Mouse (Mus musculus) limb, embryonic 12.5 days (tissue): ENCODE results near the gene Gosr1. TPM values are rescaled to one million over a fixed set of nuclear protein-coding genes. Genes with fewer than 3 reads are reported as not detected.
"Not testable (repeated sequence)": the region's sequence is repeated elsewhere in the genome, so short reads cannot be mapped to it uniquely, and the experiment has no call there.

Source experiments
- ATAC-seq: fragments of 200-750 bp; cut with Nextera tagmentation; 2 replicates; pipeline ENCODE4 v1.8.0; 2017; ENCODE audit warnings: low read depth, moderate TSS enrichment; ENCODE audit not compliant: insufficient number of reproducible peaks, insufficient read depth, low FRiP score, low TSS enrichment
- H3K27ac ChIP-seq: fragments of 300-500 bp; sonication (generic); 2 replicates; pipeline ENCODE4 v1.5.1; 2016; ENCODE audit warnings: mild to moderate bottlenecking, moderate library complexity
- H3K27me3 ChIP-seq: fragments of 300-500 bp; sonication (generic); 2 replicates; pipeline ENCODE4 v1.6.1; 2016; ENCODE audit warnings: mild to moderate bottlenecking, moderate library complexity
- H3K36me3 ChIP-seq: fragments of 300-500 bp; sonication (generic); 2 replicates; pipeline ENCODE4 v1.6.1; 2016; ENCODE audit warnings: mild to moderate bottlenecking, moderate library complexity
- H3K4me1 ChIP-seq: fragments of 300-500 bp; sonication (generic); replicated peaks from 2 replicates; pipeline ENCODE4 v1.6.1; 2016
- H3K4me2 ChIP-seq: fragments of 300-500 bp; sonication (generic); 2 replicates; pipeline ENCODE4 v1.6.1; 2016; ENCODE audit warnings: mild to moderate bottlenecking, moderate library complexity
- H3K4me3 ChIP-seq: fragments of 300-500 bp; sonication (generic); replicated peaks from 2 replicates; pipeline ENCODE4 v1.5.1; 2016; ENCODE audit warnings: mild to moderate bottlenecking
- H3K9ac ChIP-seq: fragments of 300-500 bp; sonication (generic); replicated peaks from 2 replicates; pipeline ENCODE4 v1.6.1; 2016; ENCODE audit warnings: mild to moderate bottlenecking, moderate library complexity
- H3K9me3 ChIP-seq: fragments of 300-500 bp; sonication (generic); 2 replicates; pipeline ENCODE4 v1.6.1; 2016; ENCODE audit warnings: mild to moderate bottlenecking, moderate library complexity
- WGBS: fragments of 180-500 bp; shearing (Covaris S2); methylation state at CpG from one replicate; pipeline ENCODE4 v1.1.7; 2016; 5-methylcytosine and 5-hydroxymethylcytosine counted together
- polyA plus RNA-seq: library from polyadenylated mRNA; unstranded; fragments of >200 nt; fragmentation: Nextera tagmentation; extraction: Ambion mirVana; gene quantifications from 2 replicates; pipeline ENCODE4 v1.2.1, GENCODE M21; 2016

Gene Gosr1
- polyA plus RNA-seq: 23.7 and 25.5 TPM in 2 replicates

- Histone ChIP-seq H3K36me3 (peaks cover 26% of the 10 kb centered on the region), H3K27ac (peak within 1 kb of the TSS; percentile 70; the same call in 1 of the 2 replicates), H3K9me3 (no peaks in the 10 kb centered on the region), H3K4me3 (peak within 1 kb of the TSS; percentile 80), H3K4me2 (peak within 1 kb of the TSS; percentile 75), H3K27me3 (peaks cover 8% of the 10 kb centered on the region; the same call in 1 of the 2 replicates), H3K9ac (peak within 1 kb of the TSS; percentile 91), H3K4me1 (peaks cover 3% of the 10 kb centered on the region; the same call in 1 of the 2 replicates)
- 1% methylated on average over 28 of the region's 28 CpGs for WGBS
- ATAC-seq: peak; percentile 90
Measured at GRCm38 (mm10) chr11:76763053-76763740, at the start of gene Gosr1. Gene Gosr1, minus strand, starts transcription at chr11:76763579.

DNA sequence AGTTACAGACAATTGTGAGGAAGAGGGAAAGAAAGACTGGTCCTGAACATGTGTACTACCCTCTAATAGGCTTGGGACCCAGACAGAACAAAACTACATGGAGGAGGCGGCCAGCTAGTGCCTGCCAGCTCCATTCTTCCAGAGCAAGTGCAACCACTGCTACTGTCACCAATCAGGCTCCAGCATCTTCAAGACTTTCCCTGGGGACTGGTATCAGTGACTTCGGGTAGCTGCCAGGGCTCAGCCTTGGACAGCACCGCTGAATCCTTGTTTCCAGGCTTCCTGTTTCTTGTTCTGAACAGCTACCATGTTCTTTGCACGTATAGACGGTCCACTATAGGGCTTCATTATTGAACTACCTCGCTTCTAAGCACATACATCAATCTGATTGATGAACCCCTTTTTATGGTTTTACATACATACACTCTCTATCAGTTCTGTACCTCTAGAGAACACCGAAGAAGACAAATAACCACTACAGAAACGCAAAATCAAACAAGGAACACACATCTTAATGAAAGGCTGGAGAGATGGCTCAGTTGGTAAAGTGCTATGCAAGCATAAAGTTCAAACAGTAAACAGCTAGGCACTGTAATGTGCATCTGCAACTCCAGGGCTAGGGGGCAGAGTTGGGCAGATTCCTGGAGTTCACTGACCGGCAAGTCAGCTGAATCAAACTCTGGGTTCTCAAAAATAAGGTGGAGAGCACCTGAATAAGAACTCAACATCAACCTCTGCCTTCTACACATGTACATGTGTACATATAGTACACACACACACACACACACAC lies 47.5 kb upstream of the Gosr1 start:
- WGBS: 85% methylated on average over 9 of the region's 9 CpGs

DNA sequence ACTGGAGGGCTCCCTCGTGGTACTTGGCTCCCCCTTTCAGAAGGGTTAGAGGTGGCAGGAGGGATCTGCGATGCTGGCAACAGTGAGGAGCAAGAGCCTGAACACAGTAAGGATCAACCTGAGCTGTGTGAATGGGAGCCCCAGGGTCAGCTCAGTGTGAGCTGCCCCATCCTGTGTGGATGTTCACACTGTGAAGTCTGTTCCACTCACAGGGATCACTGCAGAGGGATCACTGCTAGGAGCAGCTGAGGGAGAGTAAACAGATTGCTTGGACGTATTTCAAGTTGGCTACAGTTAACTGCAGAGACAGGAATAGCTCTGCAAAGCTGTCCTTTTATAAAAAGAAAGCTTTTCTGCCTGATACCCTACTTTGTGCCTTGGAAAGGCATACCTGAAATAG lies 46.1 kb upstream of the Gosr1 start:
- no peak for ATAC-seq

More for the DNA sequence above, 47.5 kb upstream of the Gosr1 start:
- H3K27me3 ChIP-seq: no peaks in the 10 kb centered on the region
- ATAC-seq: no peak
- no peaks in the 10 kb centered on the region for H3K9me3 ChIP-seq
- H3K9ac ChIP-seq: no peak overlapping the region
- 0 out of 2 replicates have a peak, but pooled peaks cover 3% of the 10 kb centered on the region for H3K4me1 ChIP-seq
- H3K4me2 ChIP-seq: no peak overlapping the region
- H3K27ac ChIP-seq: no peak overlapping the region
- no peak overlapping the region for H3K4me3 ChIP-seq
- H3K36me3 ChIP-seq: peaks cover 56% of the 10 kb centered on the region

GRCm38 (mm10) chr11:76808550-76808949 lies 45.2 kb upstream of the Gosr1 start:
- whole genome bisulfite sequencing: 92% methylated on average over 7 of the region's 7 CpGs
- H3K36me3 ChIP-seq: peaks cover 57% of the 10 kb centered on the region
- no peak for ATAC-seq
- no peak overlapping the region for H3K27ac ChIP-seq
- no peaks in the 10 kb centered on the region for H3K27me3 ChIP-seq
- H3K4me3 ChIP-seq: no peak overlapping the region
- no peak overlapping the region for H3K4me2 ChIP-seq
- no peaks in the 10 kb centered on the region for H3K9me3 ChIP-seq
- H3K9ac ChIP-seq: no peak overlapping the region
- H3K4me1 ChIP-seq: 0 out of 2 replicates have a peak, but pooled peaks cover 3% of the 10 kb centered on the region

More for the DNA sequence above, 46.1 kb upstream of the Gosr1 start:
- Histone ChIP-seq H3K36me3 (peaks cover 64% of the 10 kb centered on the region), H3K4me2 (no peak overlapping the region), H3K4me3 (no peak overlapping the region), H3K27ac (no peak overlapping the region), H3K9ac (no peak overlapping the region), H3K27me3 (no peaks in the 10 kb centered on the region), H3K4me1 (0 out of 2 replicates have a peak, but pooled peaks cover 3% of the 10 kb centered on the region), H3K9me3 (no peaks in the 10 kb centered on the region)
- WGBS: 66% methylated on average over 3 of the region's 3 CpGs

GRCm38 (mm10) chr11:76807007-76807679 lies 43.8 kb upstream of the Gosr1 start:
- H3K4me2 ChIP-seq: no peak overlapping the region
- ATAC-seq: no peak
- 86% methylated on average over 3 of the region's 3 CpGs for WGBS
- H3K4me1 ChIP-seq: 0 out of 2 replicates have a peak, but pooled peaks cover 3% of the 10 kb centered on the region
- H3K36me3 ChIP-seq: peaks cover 64% of the 10 kb centered on the region
- no peak overlapping the region for H3K9ac ChIP-seq
- no peak overlapping the region for H3K27ac ChIP-seq
- H3K27me3 ChIP-seq: no peaks in the 10 kb centered on the region
- no peak overlapping the region for H3K4me3 ChIP-seq
- no peaks in the 10 kb centered on the region for H3K9me3 ChIP-seq

DNA sequence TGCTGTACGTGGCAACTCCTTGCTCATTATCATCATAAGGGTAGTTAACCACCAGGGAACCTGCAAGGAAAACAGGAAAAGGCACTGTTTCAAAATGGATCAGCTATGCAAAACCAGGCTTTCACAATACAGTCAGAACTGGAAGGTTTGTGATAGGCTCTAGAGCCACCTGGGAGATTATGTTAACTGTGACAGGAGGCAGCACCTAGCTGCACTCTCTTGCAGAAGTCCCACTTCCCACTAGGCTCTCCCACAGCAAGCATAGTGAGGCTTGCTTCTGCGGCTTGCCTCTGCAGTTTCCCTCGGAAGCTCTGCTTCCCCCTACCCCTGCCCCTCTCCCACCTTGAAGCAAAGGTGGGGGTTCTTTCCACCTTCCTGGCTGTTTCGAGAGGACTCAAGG lies 42.6 kb upstream of the Gosr1 start:
- no peaks in the 10 kb centered on the region for H3K9me3 ChIP-seq
- ATAC-seq: no peak
- H3K4me2 ChIP-seq: no peak overlapping the region
- 67% methylated on average over 4 of the region's 4 CpGs for WGBS
- H3K9ac ChIP-seq: no peak overlapping the region
- no peaks in the 10 kb centered on the region for H3K27me3 ChIP-seq
- H3K4me3 ChIP-seq: no peak overlapping the region
- H3K36me3 ChIP-seq: peaks cover 60% of the 10 kb centered on the region
- no peak overlapping the region; the same call in 1 of the 2 replicates for H3K27ac ChIP-seq
- H3K4me1 ChIP-seq: 0 out of 2 replicates have a peak, but pooled peaks cover 3% of the 10 kb centered on the region

GRCm38 (mm10) chr11:76805072-76805471 lies 41.7 kb upstream of the Gosr1 start:
- 94% methylated on average over 4 of the region's 4 CpGs for WGBS

GRCm38 (mm10) chr11:76803266-76803665 lies 39.9 kb upstream of the Gosr1 start:
- no peak overlapping the region for H3K27ac ChIP-seq
- H3K4me2 ChIP-seq: no peak overlapping the region
- 92% methylated on average over 3 of the region's 3 CpGs for WGBS
- peaks cover 54% of the 10 kb centered on the region for H3K36me3 ChIP-seq
- H3K4me3 ChIP-seq: no peak overlapping the region
- H3K9me3 ChIP-seq: no peaks in the 10 kb centered on the region
- no peak for ATAC-seq
- H3K4me1 ChIP-seq: 0 out of 2 replicates have a peak, but pooled peaks cover 3% of the 10 kb centered on the region
- no peak overlapping the region for H3K9ac ChIP-seq
- no peaks in the 10 kb centered on the region for H3K27me3 ChIP-seq

More at GRCm38 (mm10) chr11:76805072-76805471, 41.7 kb upstream of the Gosr1 start:
- not testable (repeated sequence) for H3K27me3 ChIP-seq, H3K27ac ChIP-seq, ATAC-seq, H3K9ac ChIP-seq, H3K4me2 ChIP-seq, H3K4me1 ChIP-seq, H3K9me3 ChIP-seq, H3K4me3 ChIP-seq
- peaks cover 54% of the 10 kb centered on the region for H3K36me3 ChIP-seq

DNA sequence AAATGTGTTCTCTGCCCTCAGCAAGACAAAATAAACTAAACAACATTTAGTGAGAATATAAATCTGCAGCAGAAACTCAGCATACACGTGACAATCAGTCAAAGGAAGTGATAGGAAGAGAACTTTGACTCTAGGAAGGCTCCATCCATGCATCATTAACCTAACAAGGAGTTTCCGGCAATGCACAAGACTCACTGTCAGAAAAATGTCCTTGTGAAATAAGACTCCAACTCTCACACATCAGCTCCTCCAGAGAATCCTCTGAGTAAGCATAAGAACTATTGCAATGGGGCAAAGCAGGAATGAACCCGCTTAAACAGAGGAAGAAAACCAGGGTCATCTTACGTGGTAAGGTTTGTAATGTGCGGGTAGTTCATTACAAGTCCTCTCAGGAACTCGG lies 33.9 kb upstream of the Gosr1 start:
- no peak for ATAC-seq
- whole genome bisulfite sequencing: 89% methylated on average over 6 of the region's 6 CpGs
- H3K4me2 ChIP-seq: no peak overlapping the region
- H3K4me3 ChIP-seq: no peak overlapping the region
- H3K36me3 ChIP-seq: peaks cover 40% of the 10 kb centered on the region
- H3K9ac ChIP-seq: no peak overlapping the region
- H3K27me3 ChIP-seq: no peaks in the 10 kb centered on the region
- no peak overlapping the region for H3K27ac ChIP-seq
- H3K9me3 ChIP-seq: no peaks in the 10 kb centered on the region
- H3K4me1 ChIP-seq: no peaks in the 10 kb centered on the region

GRCm38 (mm10) chr11:76795326-76795725 lies 31.9 kb upstream of the Gosr1 start:
- Histone ChIP-seq H3K27me3 (no peaks in the 10 kb centered on the region), H3K9ac (no peak overlapping the region), H3K4me2 (no peak overlapping the region), H3K4me1 (no peaks in the 10 kb centered on the region), H3K4me3 (no peak overlapping the region), H3K36me3 (peaks cover 55% of the 10 kb centered on the region), H3K27ac (no peak overlapping the region), H3K9me3 (no peaks in the 10 kb centered on the region)
- 91% methylated on average over 5 of the region's 5 CpGs for WGBS
- ATAC-seq: no peak

DNA sequence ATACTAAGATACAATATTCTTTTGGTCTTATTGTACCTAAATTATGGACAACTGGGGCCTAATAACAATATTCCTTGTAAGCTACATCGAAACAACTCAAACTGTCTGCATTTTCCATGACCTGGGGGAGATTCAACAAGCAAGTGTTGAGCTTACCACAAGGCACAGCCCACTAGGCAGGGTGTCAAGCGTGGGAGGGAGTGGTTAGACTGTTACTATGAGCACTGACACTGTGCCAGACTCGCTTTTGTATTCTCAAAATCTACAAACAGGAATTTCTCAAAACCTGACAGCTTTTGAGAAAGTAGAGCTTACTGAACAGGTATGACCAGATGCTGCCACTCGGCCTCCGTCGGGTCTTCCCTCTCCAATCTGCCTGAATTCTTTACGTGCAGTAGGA lies 28.0 kb upstream of the Gosr1 start:
- Histone ChIP-seq H3K9ac (no peak overlapping the region), H3K9me3 (no peaks in the 10 kb centered on the region), H3K27me3 (no peaks in the 10 kb centered on the region), H3K36me3 (peaks cover 53% of the 10 kb centered on the region), H3K4me1 (no peaks in the 10 kb centered on the region), H3K27ac (no peak overlapping the region), H3K4me2 (no peak overlapping the region), H3K4me3 (no peak overlapping the region)
- no peak for ATAC-seq
- WGBS: 92% methylated on average over 7 of the region's 7 CpGs
